Mouse (Mus musculus) forebrain, embryonic 16.5 days (tissue): ENCODE measurements around the gene Nrxn3. TPM values are rescaled to one million over a fixed set of nuclear protein-coding genes. Genes with fewer than 3 reads are reported as not detected.

Experiments used
- ATAC-seq: fragments of 200-750 bp; cut with Nextera tagmentation; 2 replicates; pipeline ENCODE4 v1.8.0; 2017; ENCODE audit warnings: mild to moderate bottlenecking, moderate library complexity
- H3K27ac ChIP-seq: fragments of 300-500 bp; sonication (generic); 2 replicates; pipeline ENCODE4 v1.5.1; 2014; ENCODE audit warnings: low read length, control low read depth
- H3K27me3 ChIP-seq: fragments of 300-500 bp; sonication (generic); replicated peaks from 2 replicates; pipeline ENCODE4 v1.6.1; 2014; ENCODE audit warnings: low read length; ENCODE audit not compliant: control insufficient read depth, insufficient read depth
- H3K36me3 ChIP-seq: fragments of 300-500 bp; sonication (generic); 2 replicates; pipeline ENCODE4 v1.6.1; 2014; ENCODE audit not compliant: control insufficient read depth, insufficient read depth
- H3K4me1 ChIP-seq: fragments of 300-500 bp; sonication (generic); replicated peaks from 2 replicates; pipeline ENCODE4 v1.6.1; 2014; ENCODE audit warnings: low read length; ENCODE audit not compliant: control insufficient read depth, insufficient read depth
- H3K4me2 ChIP-seq: fragments of 300-500 bp; sonication (generic); 2 replicates; pipeline ENCODE4 v1.6.1; 2014; ENCODE audit warnings: mild to moderate bottlenecking, low read length, control low read depth
- H3K4me3 ChIP-seq: fragments of 300-500 bp; sonication (generic); replicated peaks from 2 replicates; pipeline ENCODE4 v1.5.1; 2014; ENCODE audit warnings: mild to moderate bottlenecking, low read length, control low read depth
- H3K9ac ChIP-seq: fragments of 300-500 bp; sonication (generic); replicated peaks from 2 replicates; pipeline ENCODE4 v1.6.1; 2014; ENCODE audit warnings: low read depth, low read length, control low read depth
- H3K9me3 ChIP-seq: fragments of 300-500 bp; sonication (generic); 2 replicates; pipeline ENCODE4 v1.6.1; 2016; ENCODE audit warnings: low read length; ENCODE audit not compliant: control insufficient read depth
- WGBS: fragments of 180-500 bp; shearing (Covaris S2); extraction: QIAGEN DNeasy Blood & Tissue Kit; methylation state at CpG from one replicate; pipeline ENCODE4 v1.1.7; 2014; 5-methylcytosine and 5-hydroxymethylcytosine counted together
- polyA plus RNA-seq: library from polyadenylated mRNA; unstranded; fragments of >200 nt; fragmentation: Nextera tagmentation; extraction: Ambion mirVana; gene quantifications from 2 replicates; pipeline ENCODE4 v1.2.1, GENCODE M21; 2015

Nrxn3 gene
- polyA plus RNA-seq, 1 experiment from 2014 or later = 117 TPM

- no peak overlapping the region for H3K27ac ChIP-seq
- no peak overlapping the region for H3K4me2 ChIP-seq
- no peaks in the 10 kb centered on the region for H3K36me3 ChIP-seq
- H3K4me3 ChIP-seq = no peak overlapping the region
- no peak overlapping the region for H3K9ac ChIP-seq
- no peaks in the 10 kb centered on the region for H3K4me1 ChIP-seq
- no peak for ATAC-seq
- H3K27me3 ChIP-seq = no peaks in the 10 kb centered on the region
- no peaks in the 10 kb centered on the region for H3K9me3 ChIP-seq
- 40% methylated on average over 2 of the region's 2 CpGs for WGBS
Observed at GRCm38 (mm10) chr12:89211608-89212007, 488.9 kb downstream of the Nrxn3 start.

- no peak overlapping the region for H3K9ac ChIP-seq
- H3K27me3 ChIP-seq = no peaks in the 10 kb centered on the region
- H3K27ac ChIP-seq = no peak overlapping the region
- no peaks in the 10 kb centered on the region for H3K36me3 ChIP-seq
- WGBS = 56% methylated on average over 1 of the region's 1 CpGs
- no peaks in the 10 kb centered on the region for H3K4me1 ChIP-seq
- no peaks in the 10 kb centered on the region for H3K9me3 ChIP-seq
- H3K4me3 ChIP-seq = no peak overlapping the region
- no peak overlapping the region for H3K4me2 ChIP-seq
- no peak for ATAC-seq
Observed at GRCm38 (mm10) chr12:89239826-89240225, 517.1 kb downstream of the Nrxn3 start.

GRCm38 (mm10) chr12:89241554-89241953 lies 518.9 kb downstream of the Nrxn3 start:
- Histone ChIP-seq H3K4me2 (no peak overlapping the region), H3K9ac (no peak overlapping the region), H3K36me3 (no peaks in the 10 kb centered on the region), H3K9me3 (no peaks in the 10 kb centered on the region), H3K27ac (no peak overlapping the region), H3K4me3 (no peak overlapping the region), H3K27me3 (no peaks in the 10 kb centered on the region), H3K4me1 (no peaks in the 10 kb centered on the region)
- no peak for ATAC-seq

- Histone ChIP-seq H3K4me3 (no peak overlapping the region), H3K9me3 (no peaks in the 10 kb centered on the region), H3K9ac (no peak overlapping the region), H3K4me1 (no peaks in the 10 kb centered on the region), H3K27me3 (no peaks in the 10 kb centered on the region), H3K27ac (no peak overlapping the region), H3K4me2 (no peak overlapping the region), H3K36me3 (no peaks in the 10 kb centered on the region)
- WGBS = 74% methylated on average over 1 of the region's 1 CpGs
- ATAC-seq = no peak
Observed at GRCm38 (mm10) chr12:89242476-89242875, 519.8 kb downstream of the Nrxn3 start.

GRCm38 (mm10) chr12:89255275-89255892 lies 532.7 kb downstream of the Nrxn3 start:
- H3K36me3 ChIP-seq = no peaks in the 10 kb centered on the region
- no peak for ATAC-seq
- 45% methylated on average over 4 of the region's 4 CpGs for WGBS
- H3K9me3 ChIP-seq = no peaks in the 10 kb centered on the region
- no peak overlapping the region for H3K9ac ChIP-seq
- peak overlapping the region; percentile 10; the same call in 1 of the 2 replicates for H3K27ac ChIP-seq
- H3K4me1 ChIP-seq = peaks cover 4% of the 10 kb centered on the region; the same call in 1 of the 2 replicates
- no peak overlapping the region for H3K4me2 ChIP-seq
- H3K27me3 ChIP-seq = no peaks in the 10 kb centered on the region
- no peak overlapping the region for H3K4me3 ChIP-seq

- no peaks in the 10 kb centered on the region for H3K9me3 ChIP-seq
- H3K36me3 ChIP-seq = no peaks in the 10 kb centered on the region
- H3K27me3 ChIP-seq = no peaks in the 10 kb centered on the region
- no peak; the same call in 1 of the 2 replicates for ATAC-seq
- H3K4me3 ChIP-seq = no peak overlapping the region
- WGBS = 46% methylated on average over 3 of the region's 3 CpGs
- no peak overlapping the region for H3K27ac ChIP-seq
- peaks cover 6% of the 10 kb centered on the region; the same call in 1 of the 2 replicates for H3K4me1 ChIP-seq
- no peak overlapping the region for H3K4me2 ChIP-seq
- H3K9ac ChIP-seq = no peak overlapping the region
Observed at GRCm38 (mm10) chr12:89258879-89259278, 536.2 kb downstream of the Nrxn3 start.

- no peak overlapping the region for H3K4me3 ChIP-seq
- no peaks in the 10 kb centered on the region for H3K9me3 ChIP-seq
- peaks cover 6% of the 10 kb centered on the region; the same call in 1 of the 2 replicates for H3K4me1 ChIP-seq
- 93% methylated on average over 24 of the region's 24 CpGs for WGBS
- no peak for ATAC-seq
- no peak overlapping the region for H3K27ac ChIP-seq
- H3K36me3 ChIP-seq = no peaks in the 10 kb centered on the region
- no peak overlapping the region for H3K9ac ChIP-seq
- no peak overlapping the region for H3K4me2 ChIP-seq
- H3K27me3 ChIP-seq = no peaks in the 10 kb centered on the region
Observed at GRCm38 (mm10) chr12:89260076-89260475, 537.4 kb downstream of the Nrxn3 start.

- Histone ChIP-seq H3K36me3 (no peaks in the 10 kb centered on the region), H3K9ac (no peak overlapping the region), H3K4me3 (no peak overlapping the region), H3K27ac (no peak overlapping the region), H3K4me2 (no peak overlapping the region), H3K27me3 (no peaks in the 10 kb centered on the region), H3K9me3 (no peaks in the 10 kb centered on the region), H3K4me1 (peaks cover 6% of the 10 kb centered on the region; the same call in 1 of the 2 replicates)
- ATAC-seq = no peak
- 68% methylated on average over 1 of the region's 1 CpGs for WGBS
Observed at GRCm38 (mm10) chr12:89262261-89262660, 539.6 kb downstream of the Nrxn3 start.

- Histone ChIP-seq H3K9ac (no peak overlapping the region), H3K27me3 (no peaks in the 10 kb centered on the region), H3K27ac (peak overlapping the region; percentile 37; the same call in 1 of the 2 replicates), H3K9me3 (no peaks in the 10 kb centered on the region), H3K4me1 (no peaks in the 10 kb centered on the region), H3K36me3 (no peaks in the 10 kb centered on the region), H3K4me2 (no peak overlapping the region), H3K4me3 (no peak overlapping the region)
- ATAC-seq = peak; percentile 64
- WGBS = 56% methylated on average over 6 of the region's 6 CpGs
Observed at GRCm38 (mm10) chr12:89282362-89283343, 560.0 kb downstream of the Nrxn3 start.
